Mouse (Mus musculus) ES-Bruce4 (cell line): Measurements from ENCODE around the gene Gm6096.

Experiments
- CTCF ChIP-seq: IDR thresholded peaks from one replicate; pipeline ENCODE4 v1.8.1; 2011; ENCODE audit warnings: low read depth, low read length
- EP300 ChIP-seq: IDR thresholded peaks from 2 replicates; pipeline ENCODE4 v1.6.1; 2011; ENCODE audit warnings: low read depth, low read length; ENCODE audit not compliant: insufficient read depth
- POLR2A ChIP-seq: IDR thresholded peaks from one replicate; pipeline ENCODE4 v1.8.1; 2011; ENCODE audit warnings: low read length; ENCODE audit not compliant: insufficient read depth

- TF ChIP-seq CTCF = no peak
- no peak for TF ChIP-seq POLR2A
- TF ChIP-seq EP300 = no peak
Measured at GRCm38 (mm10) chr7:34238086-34238485, 12.8 kb upstream of the Gm6096 start.
